Mouse (Mus musculus) liver, embryonic 11.5 days (tissue): ENCODE data around the gene Smg6. TPM values are rescaled to one million over a fixed set of nuclear protein-coding genes. Genes with fewer than 3 reads are reported as not detected.

ENCODE experiments used
- ATAC-seq: fragments of 200-750 bp; cut with Nextera tagmentation; replicated peaks from 2 replicates; pipeline ENCODE4 v1.8.0; 2017; ENCODE audit warnings: moderate number of reproducible peaks, mild to moderate bottlenecking, moderate TSS enrichment, moderate library complexity; ENCODE audit not compliant: low FRiP score
- DNase-seq: peaks from one replicate; pipeline ENCODE4 v3.0.0-alpha.2; 2017; ENCODE audit warnings: low spot score
- H3K27ac ChIP-seq: fragments of 300-500 bp; sonication (generic); 2 replicates; pipeline ENCODE4 v1.5.1; 2014; ENCODE audit warnings: mild to moderate bottlenecking, low read depth, low read length, control low read depth
- H3K27me3 ChIP-seq: fragments of 300-500 bp; sonication (generic); replicated peaks from 2 replicates; pipeline ENCODE4 v1.6.1; 2014; ENCODE audit warnings: low read length, mixed read lengths; ENCODE audit not compliant: control insufficient read depth, insufficient read depth
- H3K36me3 ChIP-seq: fragments of 300-500 bp; sonication (generic); 2 replicates; pipeline ENCODE4 v1.6.1; 2014; ENCODE audit warnings: mild to moderate bottlenecking, low read length, moderate library complexity, mixed read lengths; ENCODE audit not compliant: control insufficient read depth, insufficient read depth
- H3K4me1 ChIP-seq: fragments of 300-500 bp; sonication (generic); replicated peaks from 2 replicates; pipeline ENCODE4 v1.6.1; 2014; ENCODE audit warnings: low read length, mixed read lengths; ENCODE audit not compliant: control insufficient read depth, insufficient read depth
- H3K4me2 ChIP-seq: fragments of 300-500 bp; sonication (generic); 2 replicates; pipeline ENCODE4 v1.6.1; 2014; ENCODE audit warnings: mild to moderate bottlenecking, control low read depth, moderate library complexity
- H3K4me3 ChIP-seq: fragments of 300-500 bp; sonication (generic); 2 replicates; pipeline ENCODE4 v1.5.1; 2014; ENCODE audit warnings: low read depth, low read length, control low read depth
- H3K9ac ChIP-seq: fragments of 300-500 bp; sonication (generic); 2 replicates; pipeline ENCODE4 v1.6.1; 2014; ENCODE audit warnings: low read depth, low read length, control low read depth
- H3K9me3 ChIP-seq: fragments of 300-500 bp; sonication (generic); 2 replicates; pipeline ENCODE4 v1.6.1; 2016; ENCODE audit warnings: low read length, inconsistent platforms, mixed read lengths; ENCODE audit not compliant: control insufficient read depth
- WGBS: fragments of 180-500 bp; shearing (Covaris S2); extraction: QIAGEN DNeasy Blood & Tissue Kit; methylation state at CpG from one replicate; pipeline ENCODE4 v1.1.7; 2014; 5-methylcytosine and 5-hydroxymethylcytosine counted together
- polyA plus RNA-seq: library from polyadenylated mRNA; unstranded; fragments of >200 nt; fragmentation: Nextera tagmentation; extraction: Ambion mirVana; gene quantifications from 2 replicates; pipeline ENCODE4 v1.2.1, GENCODE M21; 2014

Smg6 gene
- polyA plus RNA-seq, 1 experiment from 2014 or later: 12.4 TPM

DNA sequence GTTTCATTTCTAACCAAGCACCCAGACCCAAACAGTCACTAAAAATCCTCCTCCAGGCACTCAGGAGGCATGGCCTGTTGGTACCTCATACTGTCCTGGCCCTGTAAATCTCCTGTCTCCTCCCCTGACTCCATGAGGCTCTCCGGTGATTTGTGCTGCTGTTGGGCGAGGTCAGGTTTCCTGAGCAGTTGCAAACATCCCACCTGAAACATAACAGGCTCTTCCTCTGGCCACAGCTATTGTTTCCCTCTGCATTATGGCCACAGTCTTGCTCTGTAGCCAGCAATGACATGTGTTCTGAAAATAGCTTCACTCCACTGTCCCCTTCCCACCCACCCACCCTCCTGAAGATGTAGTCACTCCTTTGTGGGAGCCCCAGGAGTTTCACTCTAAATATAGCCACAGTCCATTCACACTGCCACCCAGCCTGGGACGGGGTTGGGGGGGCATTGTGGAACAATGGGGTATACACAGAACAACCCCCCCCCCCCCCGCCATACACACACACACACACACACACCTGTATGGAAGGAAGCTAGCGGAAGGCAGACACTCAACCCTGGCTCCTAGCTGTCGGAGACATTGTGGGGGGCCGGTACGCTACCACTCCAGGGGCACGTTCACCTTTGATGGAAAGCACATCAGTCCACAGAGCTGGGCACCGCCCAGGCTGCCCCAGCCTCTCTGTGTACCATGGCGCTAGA is 222.9 kb downstream of the Smg6 start:
- WGBS: 88% methylated on average over 11 of the region's 11 CpGs
- H3K4me2 ChIP-seq: no peak overlapping the region

DNA sequence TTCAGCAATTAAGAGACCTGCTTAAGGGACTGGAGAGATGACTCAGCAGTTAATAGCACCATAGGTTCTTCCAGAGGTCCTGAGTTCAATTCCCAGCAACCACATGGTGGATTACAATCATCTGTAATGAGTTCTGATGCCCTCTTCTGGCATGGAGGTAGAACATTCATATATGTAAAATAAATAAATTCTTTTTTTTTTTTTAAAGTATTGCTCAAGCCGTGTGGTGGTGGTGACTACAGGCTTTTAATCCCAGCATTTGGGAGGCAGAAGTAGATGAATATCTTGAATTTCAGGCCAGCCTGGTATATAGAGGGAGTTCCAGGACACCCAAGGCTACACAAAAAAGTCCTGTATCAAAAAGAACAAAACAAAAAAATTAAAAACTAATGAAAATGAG is 224.7 kb downstream of the Smg6 start:
- WGBS: 63% methylated on average over 1 of the region's 1 CpGs
- no peaks in the 10 kb centered on the region for H3K9me3 ChIP-seq
- ATAC-seq: no peak
- H3K4me3 ChIP-seq: no peak overlapping the region
- H3K27ac ChIP-seq: no peak overlapping the region
- no peaks in the 10 kb centered on the region for H3K27me3 ChIP-seq
- peaks cover 13% of the 10 kb centered on the region for H3K4me1 ChIP-seq
- peaks cover 9% of the 10 kb centered on the region for H3K36me3 ChIP-seq
- H3K4me2 ChIP-seq: no peak overlapping the region
- no peak for DNase-seq
- H3K9ac ChIP-seq: no peak overlapping the region

More for the DNA sequence above, 222.9 kb downstream of the Smg6 start:
- H3K27ac ChIP-seq: no peak overlapping the region
- peaks cover 11% of the 10 kb centered on the region for H3K4me1 ChIP-seq
- no peaks in the 10 kb centered on the region for H3K9me3 ChIP-seq
- no peaks in the 10 kb centered on the region for H3K27me3 ChIP-seq
- H3K4me3 ChIP-seq: no peak overlapping the region
- no peak overlapping the region for H3K9ac ChIP-seq
- peaks cover 11% of the 10 kb centered on the region for H3K36me3 ChIP-seq
- ATAC-seq: no peak
- DNase-seq: no peak

DNA sequence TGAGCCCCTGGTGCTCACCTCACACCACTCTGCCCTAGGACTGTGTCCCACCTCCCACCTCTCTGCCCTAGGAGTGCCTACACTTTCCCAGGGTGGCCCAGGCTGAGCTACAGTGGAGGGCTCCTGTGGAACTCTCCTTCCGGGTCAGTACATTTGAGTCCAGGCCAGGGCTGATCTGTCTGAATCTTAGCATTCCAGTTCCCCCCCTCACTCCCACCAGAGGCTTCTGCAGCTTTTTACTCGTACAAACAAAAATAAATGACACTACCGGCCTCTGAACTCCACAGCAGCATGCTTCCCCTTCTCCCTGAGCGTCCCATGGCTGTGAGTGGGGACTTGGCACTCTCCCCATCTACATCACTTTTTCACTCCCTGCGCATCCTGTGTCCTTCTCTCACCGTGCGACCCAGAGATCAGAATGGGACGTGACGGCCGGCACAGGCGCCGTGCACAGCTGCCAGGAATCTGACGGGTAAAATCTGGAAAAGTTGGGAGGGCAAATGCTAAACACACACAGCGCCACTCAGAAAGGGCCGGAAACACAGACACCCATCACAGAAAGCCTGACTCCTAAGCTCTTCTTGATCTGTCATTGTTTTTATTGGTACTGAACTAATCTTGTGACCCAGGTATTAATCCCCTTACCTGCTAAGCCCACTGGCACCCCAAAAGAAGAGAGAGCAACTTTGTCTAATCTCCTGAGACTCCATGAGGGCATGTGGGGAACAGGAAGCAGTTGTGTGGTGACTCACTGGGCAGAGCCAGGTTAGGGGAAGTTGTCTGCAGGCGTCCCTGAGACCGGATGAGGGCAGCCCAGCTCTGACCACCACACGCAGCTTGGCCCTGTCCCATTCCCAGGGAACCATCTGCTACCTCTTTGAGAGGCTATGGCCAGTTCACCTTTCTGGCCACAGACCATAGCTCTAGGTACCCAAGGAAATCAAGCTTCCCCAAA is 227.3 kb downstream of the Smg6 start:
- Histone ChIP-seq H3K4me2 (no peak overlapping the region), H3K4me3 (no peak overlapping the region), H3K9me3 (no peaks in the 10 kb centered on the region), H3K27me3 (no peaks in the 10 kb centered on the region), H3K9ac (no peak overlapping the region), H3K36me3 (peaks cover 9% of the 10 kb centered on the region), H3K4me1 (peaks cover 10% of the 10 kb centered on the region), H3K27ac (peak overlapping the region; percentile 57)
- no peak for ATAC-seq
- DNase-seq: no peak
- 64% methylated on average over 18 of the region's 18 CpGs for WGBS

DNA sequence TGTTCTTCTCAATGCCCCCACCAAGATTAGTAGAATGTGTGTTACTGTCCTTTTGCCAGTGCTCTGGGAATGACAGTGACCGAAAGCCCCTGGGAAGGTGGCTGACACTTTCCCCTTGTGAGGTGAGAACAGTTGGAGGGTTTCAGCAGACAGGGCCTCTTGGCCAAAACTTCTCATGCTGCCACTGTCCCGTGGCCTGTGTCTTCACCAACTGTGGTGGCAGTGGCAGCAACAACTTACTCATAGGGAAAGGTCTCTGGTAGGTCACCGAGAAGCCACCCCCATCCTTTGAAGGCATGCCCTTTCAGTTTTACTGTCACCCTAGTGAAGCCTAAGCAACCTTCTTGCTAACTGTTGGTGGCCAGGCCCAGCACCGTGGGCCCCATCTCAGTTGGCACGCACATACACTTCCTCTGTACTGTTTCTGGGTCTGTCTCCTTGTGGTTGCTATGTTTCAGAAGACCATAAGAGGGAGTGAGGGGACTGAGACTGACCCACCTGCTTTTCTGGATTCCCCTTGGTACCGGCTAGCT is 228.5 kb downstream of the Smg6 start:
- H3K4me1 ChIP-seq: peaks cover 11% of the 10 kb centered on the region
- no peak for DNase-seq
- no peak overlapping the region for H3K4me3 ChIP-seq
- H3K9me3 ChIP-seq: no peaks in the 10 kb centered on the region
- peaks cover 7% of the 10 kb centered on the region for H3K36me3 ChIP-seq
- H3K9ac ChIP-seq: no peak overlapping the region
- 56% methylated on average over 6 of the region's 6 CpGs for WGBS
- no peak overlapping the region for H3K27ac ChIP-seq
- H3K27me3 ChIP-seq: no peaks in the 10 kb centered on the region
- H3K4me2 ChIP-seq: no peak overlapping the region
- ATAC-seq: no peak

DNA sequence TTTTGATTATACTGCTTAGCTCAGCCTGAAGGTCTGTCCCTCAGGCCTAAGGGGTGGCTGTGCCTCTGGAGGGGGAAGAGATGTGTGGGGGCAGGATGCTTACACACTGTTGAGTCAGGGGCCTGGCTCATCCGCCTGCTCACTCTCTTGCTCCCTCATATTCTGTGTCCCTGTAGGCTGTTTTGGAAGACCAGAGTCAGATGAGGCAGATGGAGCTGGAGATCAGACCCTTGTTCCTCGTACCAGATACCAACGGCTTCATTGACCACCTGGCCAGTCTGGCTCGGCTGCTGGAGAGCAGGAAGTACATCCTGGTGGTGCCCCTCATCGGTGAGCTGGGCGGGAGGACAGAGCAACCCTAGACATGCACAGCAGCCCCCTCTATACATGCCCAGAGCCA is 230.4 kb downstream of the Smg6 start:
- ATAC-seq: no peak

DNA sequence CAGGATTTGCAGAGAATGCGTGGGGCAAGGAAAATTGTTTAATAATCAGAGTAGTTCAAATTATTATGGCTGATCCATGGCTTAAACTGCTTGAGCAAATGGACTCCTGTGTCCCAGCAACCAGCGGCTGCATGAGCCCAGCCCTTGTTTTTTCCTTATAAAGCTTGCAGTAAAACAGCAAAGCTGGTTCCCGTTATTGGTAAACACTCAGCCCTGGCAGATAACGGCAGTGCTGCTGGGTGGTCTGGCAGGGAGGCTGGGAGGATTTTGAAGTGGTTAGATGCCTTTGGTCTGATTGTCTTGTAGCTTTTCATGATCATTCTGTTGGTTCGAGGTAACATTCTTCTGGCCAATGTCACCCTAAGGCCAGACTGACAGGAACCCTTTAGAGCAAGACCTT is 230.8 kb downstream of the Smg6 start:
- no peaks in the 10 kb centered on the region for H3K9me3 ChIP-seq
- no peak overlapping the region for H3K4me2 ChIP-seq
- DNase-seq (no peak), ATAC-seq (no peak)
- peaks cover 11% of the 10 kb centered on the region for H3K4me1 ChIP-seq
- no peak overlapping the region for H3K27ac ChIP-seq
- no peak overlapping the region for H3K4me3 ChIP-seq
- H3K9ac ChIP-seq: no peak overlapping the region
- no peaks in the 10 kb centered on the region for H3K36me3 ChIP-seq
- 62% methylated on average over 5 of the region's 5 CpGs for WGBS
- no peaks in the 10 kb centered on the region for H3K27me3 ChIP-seq

More for the DNA sequence above, 230.4 kb downstream of the Smg6 start:
- Histone ChIP-seq H3K36me3 (no peaks in the 10 kb centered on the region), H3K4me1 (peaks cover 11% of the 10 kb centered on the region), H3K4me2 (no peak overlapping the region), H3K9ac (no peak overlapping the region), H3K27ac (no peak overlapping the region), H3K4me3 (no peak overlapping the region), H3K9me3 (no peaks in the 10 kb centered on the region), H3K27me3 (no peaks in the 10 kb centered on the region)
- 49% methylated on average over 6 of the region's 6 CpGs for WGBS
- DNase-seq: no peak

DNA sequence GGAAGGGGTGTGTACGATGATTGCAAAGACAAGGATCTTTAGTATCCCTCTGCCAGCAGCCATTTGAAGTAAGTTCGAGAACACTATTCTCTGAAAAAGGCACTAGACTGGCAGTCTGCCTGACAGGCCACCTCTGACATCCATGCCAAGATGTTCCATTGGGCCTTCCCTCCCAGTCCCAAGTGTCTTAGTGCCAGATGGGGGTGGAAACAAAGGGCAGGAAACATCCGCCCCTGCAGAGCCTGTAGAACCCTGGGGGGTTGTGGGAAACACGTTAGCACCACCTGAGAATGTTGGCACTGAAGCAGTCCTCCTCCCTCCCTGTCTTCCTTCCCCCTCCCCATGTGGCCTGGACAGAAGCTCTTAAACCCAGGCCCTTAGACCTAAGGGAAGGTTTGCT is 231.4 kb downstream of the Smg6 start:
- ATAC-seq (no peak), DNase-seq (no peak)
- H3K9me3 ChIP-seq: no peaks in the 10 kb centered on the region
- no peak overlapping the region for H3K4me3 ChIP-seq
- peaks cover 11% of the 10 kb centered on the region for H3K4me1 ChIP-seq
- H3K27ac ChIP-seq: no peak overlapping the region
- H3K27me3 ChIP-seq: no peaks in the 10 kb centered on the region
- WGBS: 75% methylated on average over 4 of the region's 4 CpGs
- H3K4me2 ChIP-seq: no peak overlapping the region
- H3K36me3 ChIP-seq: no peaks in the 10 kb centered on the region
- H3K9ac ChIP-seq: no peak overlapping the region

DNA sequence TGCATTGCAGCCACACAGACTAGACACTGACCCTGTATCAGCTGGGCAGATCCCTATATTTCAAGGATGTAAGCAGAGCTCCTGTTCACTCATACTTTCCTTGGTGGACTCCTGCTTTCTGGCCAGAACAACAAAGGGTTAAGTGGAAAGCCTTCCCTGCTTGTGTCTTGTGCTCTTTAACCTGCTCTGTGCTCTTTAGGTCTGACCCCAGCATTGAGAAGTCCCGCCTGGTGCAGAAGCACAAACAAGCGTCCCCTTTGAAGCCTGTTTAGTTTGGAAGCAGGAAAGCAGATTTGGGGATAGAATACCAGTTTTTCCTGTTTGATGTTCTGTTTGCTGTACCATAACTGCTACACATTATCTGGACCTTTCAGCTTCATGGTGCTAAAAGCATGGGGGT is 232.3 kb downstream of the Smg6 start:
- 50% methylated on average over 2 of the region's 2 CpGs for WGBS
- no peak overlapping the region for H3K9ac ChIP-seq
- no peak overlapping the region for H3K4me2 ChIP-seq

More for the DNA sequence above, 232.3 kb downstream of the Smg6 start:
- Histone ChIP-seq H3K27me3 (no peaks in the 10 kb centered on the region), H3K4me1 (peaks cover 8% of the 10 kb centered on the region), H3K4me3 (no peak overlapping the region), H3K9me3 (no peaks in the 10 kb centered on the region), H3K36me3 (no peaks in the 10 kb centered on the region), H3K27ac (no peak overlapping the region)
- ATAC-seq: no peak
- no peak for DNase-seq
